Mouse (Mus musculus) MEL-GATA-1-ER (cell line): Measurements from ENCODE around the gene Fam214a.

Source experiments
- DNase-seq: peaks from one replicate; pipeline ENCODE4 v3.0.0-alpha.2; 2012; ENCODE audit warnings: low read depth; ENCODE audit errors: extremely low read depth

Gene Fam214a

DNA sequence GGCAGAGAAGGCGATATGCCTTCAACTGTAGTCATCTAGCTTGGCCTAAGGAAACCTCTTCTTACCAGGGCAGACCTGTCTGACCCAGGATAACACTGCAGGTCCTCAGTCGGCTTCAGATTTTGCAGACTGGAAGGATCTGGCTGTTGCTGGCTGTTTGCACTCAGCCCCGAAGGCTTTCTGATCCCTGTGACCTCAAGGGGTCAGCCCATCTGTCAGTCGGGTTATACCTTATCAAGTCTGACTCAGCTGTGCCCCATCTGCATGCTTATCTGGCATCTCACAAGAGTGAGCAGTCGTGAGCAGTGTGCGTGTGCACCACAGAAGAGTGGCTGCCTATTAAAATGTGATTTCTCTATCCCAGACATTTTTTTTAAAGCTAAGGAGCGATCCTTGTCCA lies 71.4 kb downstream of the Fam214a start:
- DNase-seq = no peak

DNA sequence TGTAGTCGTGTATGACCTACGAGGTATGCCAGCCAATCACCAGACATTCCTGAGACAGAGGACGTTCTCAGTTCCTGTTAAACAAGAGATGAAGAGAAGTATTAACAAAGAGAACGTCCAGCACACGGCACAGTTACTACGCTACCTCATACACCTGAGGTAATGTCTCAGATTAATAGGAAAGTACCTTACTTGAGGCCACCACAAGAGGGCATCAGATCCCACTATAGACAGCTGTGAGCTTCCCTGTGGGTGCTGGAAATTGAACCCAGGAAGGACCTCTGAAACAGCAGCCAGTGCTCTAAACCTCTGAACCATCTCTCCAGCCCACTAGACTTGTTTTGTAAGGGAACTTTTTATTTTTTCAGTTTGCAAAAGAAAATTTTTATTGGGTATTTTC lies 73.0 kb downstream of the Fam214a start:
- no peak for DNase-seq

- DNase-seq = no peak
Measured at GRCm38 (mm10) chr9:75032408-75032807, 79.7 kb downstream of the Fam214a start.

DNA sequence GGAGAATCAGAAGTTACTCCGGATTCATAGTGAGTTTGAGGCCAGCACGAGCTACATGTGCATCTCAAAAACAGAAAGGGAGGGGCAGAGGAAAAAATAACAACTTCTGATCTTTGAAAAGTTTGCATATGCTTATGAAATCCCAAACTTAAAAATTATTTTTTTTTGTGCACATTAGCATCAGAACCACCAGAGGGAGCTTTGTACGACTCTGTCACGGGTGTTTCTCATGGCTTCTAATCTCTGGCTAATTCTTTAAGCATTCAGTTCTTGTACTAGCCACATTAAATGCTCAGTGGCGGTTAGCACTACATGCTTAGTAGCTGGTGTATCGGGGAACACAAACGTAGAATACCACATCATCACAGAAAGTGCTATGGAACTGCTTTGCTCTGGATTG lies 80.5 kb downstream of the Fam214a start:
- peak; percentile 35 for DNase-seq

GRCm38 (mm10) chr9:75034691-75035090 lies 82.0 kb downstream of the Fam214a start:
- no peak for DNase-seq

DNA sequence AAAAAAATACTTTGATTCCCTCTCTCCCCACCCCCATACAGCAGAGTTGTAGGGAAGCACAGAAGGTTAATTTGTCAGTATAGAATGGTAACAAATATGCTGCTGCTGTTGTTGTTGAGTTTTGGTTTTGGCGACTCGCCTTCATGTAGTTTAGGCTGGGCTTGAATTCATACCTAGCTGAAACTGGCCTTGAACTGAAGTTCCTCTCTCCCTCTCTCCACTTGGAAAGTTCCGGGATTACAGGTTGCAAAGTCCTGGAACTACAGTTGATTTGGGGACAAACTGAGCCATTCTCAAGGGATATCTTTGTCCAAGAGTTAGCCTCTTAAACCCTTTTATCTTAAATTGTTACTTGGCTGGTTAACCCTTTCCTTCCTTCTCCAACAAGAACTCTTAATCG lies 83.3 kb downstream of the Fam214a start:
- DNase-seq = no peak

GRCm38 (mm10) chr9:75037451-75038356 lies 85.0 kb downstream of the Fam214a start, which contains the start of gene Arpp19:
Arpp19 (plus strand) TSS chr9:75037614.
- DNase-seq = peak; percentile 83

DNA sequence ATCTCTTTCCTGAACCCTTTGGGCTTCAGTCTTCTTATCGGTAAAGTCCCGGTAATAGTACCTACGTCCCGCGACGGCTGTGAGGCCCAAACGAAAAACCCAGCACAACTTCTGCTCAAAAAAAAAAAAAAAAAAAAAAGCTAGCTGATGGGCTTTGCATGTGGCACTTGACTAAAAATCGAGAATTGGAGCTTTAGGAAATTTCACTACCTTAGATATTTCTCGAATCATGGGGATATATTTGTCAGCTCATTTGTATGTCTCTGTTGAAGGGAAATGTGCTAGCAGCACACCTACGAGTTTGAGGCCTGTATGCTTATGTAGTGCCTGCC lies 85.6 kb downstream of the Fam214a start:
- peak; percentile 34 for DNase-seq

DNA sequence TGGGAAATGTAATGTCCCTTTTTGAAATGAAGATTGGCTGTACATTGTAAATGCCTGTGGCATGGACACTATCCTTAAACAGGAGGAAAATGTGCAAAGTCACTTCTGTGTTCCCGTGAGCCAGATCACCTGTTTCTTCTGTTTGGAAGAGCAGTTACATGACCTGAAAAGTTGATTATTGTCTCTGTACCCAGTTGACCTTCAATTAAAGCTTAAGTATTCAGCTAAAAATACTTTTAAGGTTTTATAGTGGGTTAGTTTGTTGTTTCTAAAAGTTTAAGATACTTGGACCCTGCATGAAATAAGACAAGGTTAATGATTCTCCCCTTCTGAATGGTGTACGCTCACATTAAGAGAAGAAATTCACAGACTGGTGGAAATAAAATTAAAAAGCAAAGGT lies 87.9 kb downstream of the Fam214a start:
- no peak for DNase-seq

DNA sequence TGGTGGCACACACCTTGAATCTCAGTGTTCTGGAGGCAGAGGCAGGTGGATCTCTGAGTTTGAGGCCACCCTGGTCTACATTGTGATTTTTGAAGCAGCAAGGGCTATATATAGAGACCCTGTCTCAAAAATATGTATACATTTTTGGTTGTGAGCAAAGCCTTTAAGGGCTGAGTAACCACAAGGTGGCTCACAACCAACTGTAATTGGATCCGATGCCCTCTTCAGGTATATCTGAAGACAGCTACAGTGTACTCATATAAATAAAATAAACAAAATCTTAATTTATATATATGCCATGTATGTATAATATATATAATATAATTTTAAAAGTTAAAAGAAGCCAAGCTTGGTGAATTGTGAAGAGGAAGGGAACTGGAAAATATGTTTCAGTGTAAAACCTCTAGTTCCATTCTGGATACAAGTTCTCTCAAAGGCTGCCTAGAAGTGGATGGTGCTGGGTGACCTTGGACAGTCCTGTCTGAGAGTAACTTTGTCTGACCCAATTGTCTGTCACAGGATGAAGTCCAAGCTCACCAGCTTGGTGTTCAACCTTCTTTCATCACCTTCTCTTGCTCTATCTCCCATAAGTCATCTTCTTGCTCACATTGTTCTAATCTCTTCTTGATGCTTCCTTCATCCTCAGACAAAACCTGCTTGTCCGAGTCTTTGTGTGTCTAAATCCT lies 89.3 kb downstream of the Fam214a start:
- DNase-seq = no peak

- no peak for DNase-seq
Measured at GRCm38 (mm10) chr9:75043191-75043590, 90.5 kb downstream of the Fam214a start.

DNA sequence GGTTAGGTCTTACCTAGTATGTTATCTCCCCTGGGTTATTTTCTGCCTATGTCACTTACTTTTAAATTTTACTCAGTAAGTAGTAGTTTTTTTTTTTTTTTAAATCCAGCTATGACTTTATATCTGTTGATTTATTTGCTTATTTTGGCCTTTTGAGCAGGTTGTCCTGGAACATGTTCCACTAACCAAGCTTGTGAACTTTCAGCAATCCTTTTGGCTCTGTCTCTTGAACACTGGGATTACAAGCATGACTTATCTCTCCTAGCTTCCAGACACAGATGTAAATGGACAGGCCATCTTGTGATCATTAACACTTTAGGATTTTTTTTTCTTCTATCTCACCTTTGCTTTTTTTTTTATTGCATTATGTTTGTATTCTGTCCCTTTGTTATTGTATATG lies 94.4 kb downstream of the Fam214a start:
- DNase-seq = no peak

DNA sequence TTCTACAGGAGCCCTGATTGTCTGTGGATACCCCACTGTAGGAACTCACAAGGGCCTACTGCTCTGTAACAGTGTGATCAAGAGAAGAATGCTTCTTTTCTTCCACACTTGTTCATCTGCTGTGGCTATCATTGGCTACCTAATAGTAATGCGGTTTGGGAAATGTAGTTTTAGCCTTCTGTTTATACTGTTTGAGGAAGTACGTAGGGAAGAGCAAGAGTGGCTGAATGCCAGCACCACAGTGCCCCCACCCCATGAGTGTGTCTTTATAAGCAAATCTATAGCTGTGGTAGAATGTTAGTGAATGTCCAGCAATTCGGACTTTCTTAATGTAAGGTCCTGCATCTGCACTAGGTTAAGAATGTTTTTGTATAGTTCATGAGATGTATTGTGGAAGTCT lies 96.4 kb downstream of the Fam214a start:
- peak; percentile 56 for DNase-seq

GRCm38 (mm10) chr9:75050003-75050402 lies 97.3 kb downstream of the Fam214a start:
- DNase-seq = peak; percentile 56

- no peak for DNase-seq
Measured at GRCm38 (mm10) chr9:75051841-75052240, 99.2 kb downstream of the Fam214a start.

GRCm38 (mm10) chr9:75055046-75055445 lies 102.4 kb downstream of the Fam214a start:
- DNase-seq = no peak

DNA sequence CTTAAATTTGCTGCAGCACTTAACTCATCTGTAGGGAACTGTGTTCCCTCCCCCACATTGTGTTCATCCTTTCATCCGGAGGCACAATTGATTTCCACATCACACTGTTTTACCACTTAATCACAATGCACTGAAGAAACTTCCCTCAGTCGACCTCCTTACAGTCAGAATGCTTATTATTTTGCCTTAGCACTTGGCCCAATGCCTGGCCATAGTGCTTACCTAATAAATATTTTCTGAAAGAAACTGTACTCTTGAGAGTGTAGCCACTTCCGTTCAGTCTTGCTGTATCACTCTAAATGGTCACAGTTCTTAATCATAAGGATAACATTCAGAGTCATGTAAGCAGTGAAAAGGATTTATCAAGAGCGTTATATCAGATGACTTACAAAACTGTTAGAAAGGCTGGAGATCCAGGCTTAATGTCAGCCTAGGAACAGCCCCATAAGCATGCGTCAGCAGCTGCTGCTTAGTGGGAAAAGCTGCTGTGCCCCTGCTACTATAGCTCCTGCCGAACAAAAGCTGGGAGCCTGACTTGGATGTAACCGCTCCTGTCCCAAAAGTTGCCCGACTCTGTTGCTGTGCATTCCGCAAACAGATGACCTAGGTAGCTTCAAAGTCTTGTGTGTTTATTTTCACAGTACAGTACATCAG lies 112.1 kb downstream of the Fam214a start:
- no peak for DNase-seq

DNA sequence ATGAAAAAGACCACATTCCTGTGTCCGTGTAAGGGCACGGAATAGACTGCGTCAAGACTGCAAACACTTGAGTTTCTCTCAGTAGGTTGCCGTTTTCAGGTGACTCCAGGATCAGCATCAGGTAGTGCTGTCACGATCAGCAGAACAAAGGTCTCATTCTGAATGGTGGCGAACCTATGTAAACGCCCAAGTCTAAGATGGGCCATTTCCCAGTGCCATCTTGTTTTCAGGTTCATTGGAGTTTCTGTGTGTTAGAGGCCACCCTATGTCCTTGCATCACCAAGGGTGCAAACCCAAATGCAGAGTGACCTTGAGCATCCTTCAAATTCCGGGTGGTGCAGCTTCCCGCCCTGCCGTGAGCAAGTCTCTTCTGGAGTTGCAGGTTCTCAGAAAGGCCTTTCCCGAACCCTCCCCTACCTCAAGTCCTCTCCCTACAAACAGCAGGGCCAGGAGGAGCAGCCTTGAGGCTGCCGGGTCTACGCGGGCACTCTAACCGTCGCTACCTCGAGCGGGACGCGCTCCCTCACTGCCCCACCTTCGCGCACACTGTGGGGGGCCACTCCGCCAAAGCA lies 117.9 kb downstream of the Fam214a start, which contains the start of gene Myo5a:
Myo5a (plus strand) TSS at position 559 of the 572 bp plus-strand sequence.
- DNase-seq = peak; percentile 19

GRCm38 (mm10) chr9:75071029-75071705 lies 118.5 kb downstream of the Fam214a start:
- DNase-seq = peak; percentile 32

- DNase-seq = peak; percentile 68
Measured at GRCm38 (mm10) chr9:75071706-75072192, 119.1 kb downstream of the Fam214a start.

DNA sequence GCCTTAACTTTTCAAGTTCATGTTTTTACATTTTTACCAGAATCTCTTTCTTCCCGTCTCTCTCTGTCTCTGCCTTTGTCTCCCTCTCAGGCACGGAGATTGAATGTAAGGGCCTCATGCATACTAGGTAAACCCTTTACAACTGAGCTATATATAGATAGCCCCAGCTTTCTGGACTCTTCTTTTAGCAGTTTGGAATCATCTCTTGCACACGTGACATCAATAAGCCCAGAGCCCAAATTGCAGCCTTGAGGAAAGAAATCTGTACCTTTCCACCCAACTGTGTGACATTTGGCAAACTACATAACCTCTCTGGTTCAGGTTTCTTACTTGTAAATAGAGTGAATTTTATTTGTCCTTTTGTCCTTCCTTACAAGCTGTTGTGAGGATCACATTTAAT lies 119.7 kb downstream of the Fam214a start:
- DNase-seq = no peak
